Mouse (Mus musculus) CH12.LX (cell line): ENCODE data around the gene Plch2. TPM values are rescaled to one million over a fixed set of nuclear protein-coding genes. Genes with fewer than 3 reads are reported as not detected.

Experiments
- DNase-seq: peaks from one replicate; pipeline ENCODE4 v3.0.0-alpha.2; 2013; ENCODE audit errors: extremely low read depth
- H3K27ac ChIP-seq: 2 replicates; pipeline ENCODE4 v1.5.1; 2012; ENCODE audit warnings: low read depth, mild to moderate bottlenecking, control low read depth, moderate library complexity; ENCODE audit not compliant: insufficient read depth
- H3K27me3 ChIP-seq: replicated peaks from 2 replicates; pipeline ENCODE3; 2012; ENCODE audit warnings: inconsistent platforms
- H3K36me3 ChIP-seq, 2 experiments: replicated peaks in 1 of 2; 2 replicates each; pipeline versions ENCODE3 to v1.6.1; 2012; ENCODE audit warnings: inconsistent platforms in 1 of 2, low read length in 1 of 2, mild to moderate bottlenecking in 1 of 2, mixed read lengths in 1 of 2, moderate library complexity in 1 of 2; ENCODE audit not compliant: control insufficient read depth in 1 of 2, insufficient read depth in 1 of 2
- H3K4me1 ChIP-seq, 2 experiments: 2 replicates each; pipeline ENCODE4 v1.6.1; 2012; ENCODE audit warnings: inconsistent platforms in 1 of 2, moderate library complexity in 1 of 2; ENCODE audit not compliant: insufficient read depth in 2 of 2, control insufficient read depth in 1 of 2
- H3K4me2 ChIP-seq: 2 replicates; pipeline ENCODE4 v1.6.1; 2012; ENCODE audit warnings: low read depth, mild to moderate bottlenecking, control low read depth; ENCODE audit not compliant: poor library complexity, insufficient read depth, severe bottlenecking
- H3K4me3 ChIP-seq, 3 experiments: fragments of 150-350 bp in 1 of 3; sonication (generic) in 1 of 3; replicated peaks in 1 of 3; 2 replicates each; pipeline versions ENCODE3 to v1.5.1; 2011 to 2012; ENCODE audit warnings: low read depth in 2 of 3, low read length in 2 of 3, mild to moderate bottlenecking in 2 of 3, moderate library complexity in 2 of 3, control low read depth in 1 of 3, improper control_type of control experiment in 1 of 3, inconsistent platforms in 1 of 3, mixed read lengths in 1 of 3; ENCODE audit not compliant: poor library complexity in 1 of 3
- H3K79me2 ChIP-seq: replicated peaks from 2 replicates; pipeline ENCODE4 v1.6.1; 2012; ENCODE audit warnings: mild to moderate bottlenecking, moderate library complexity; ENCODE audit not compliant: control insufficient read depth, poor library complexity, insufficient read depth, severe bottlenecking; ENCODE audit errors: extremely low read depth
- H3K9ac ChIP-seq: 2 replicates; pipeline ENCODE4 v1.6.1; 2012; ENCODE audit warnings: low read depth, mild to moderate bottlenecking, control low read depth, moderate library complexity; ENCODE audit not compliant: insufficient read depth
- H3K9me3 ChIP-seq: replicated peaks from 2 replicates; pipeline ENCODE3; 2012; ENCODE audit warnings: low read length, inconsistent platforms, mixed read lengths
- BHLHE40 ChIP-seq: IDR thresholded peaks from 2 replicates; pipeline ENCODE4 v1.6.1; 2011; ENCODE audit warnings: mild to moderate bottlenecking, low read depth, low read length, improper control_type of control experiment
- CHD1 ChIP-seq: IDR thresholded peaks from 2 replicates; pipeline ENCODE4 v1.6.1; 2012; ENCODE audit warnings: low read depth, low read length, improper control_type of control experiment, inconsistent platforms
- CHD2 ChIP-seq: IDR thresholded peaks from 2 replicates; pipeline ENCODE4 v1.6.1; 2011; ENCODE audit warnings: low read length, improper control_type of control experiment
- CTCF ChIP-seq, 2 experiments: IDR thresholded peaks in 1 of 2; conservative IDR thresholded peaks in 1 of 2; 2 replicates each; pipeline ENCODE4 v1.5.1; 2011 to 2012; ENCODE audit warnings: low read depth in 2 of 2, low read length in 2 of 2, improper control_type of control experiment in 1 of 2, inconsistent platforms in 1 of 2, mild to moderate bottlenecking in 1 of 2, moderate library complexity in 1 of 2
- JUND ChIP-seq: conservative IDR thresholded peaks from 2 replicates; pipeline ENCODE4 v1.6.1; 2011; ENCODE audit warnings: low read depth, low read length, improper control_type of control experiment
- KAT2A ChIP-seq: IDR thresholded peaks from 2 replicates; pipeline ENCODE4 v1.6.1; 2012; ENCODE audit warnings: low read length, improper control_type of control experiment, inconsistent platforms; ENCODE audit not compliant: insufficient replicate concordance
- MAZ ChIP-seq: IDR thresholded peaks from 2 replicates; pipeline ENCODE4 v1.6.1; 2012; ENCODE audit warnings: low read depth, mild to moderate bottlenecking, inconsistent platforms, low read length, improper control_type of control experiment, moderate library complexity
- MEF2A ChIP-seq: IDR thresholded peaks from 2 replicates; pipeline ENCODE4 v1.6.1; 2014; ENCODE audit warnings: low read depth, mild to moderate bottlenecking, inconsistent platforms, low read length, improper control_type of control experiment, borderline replicate concordance
- MYC ChIP-seq: IDR thresholded peaks from 2 replicates; pipeline ENCODE4 v1.6.1; 2011; ENCODE audit warnings: low read depth, mild to moderate bottlenecking, improper control_type of control experiment, low read length
- NRF1 ChIP-seq: IDR thresholded peaks from 2 replicates; pipeline ENCODE4 v1.6.1; 2014; ENCODE audit warnings: low read depth, mild to moderate bottlenecking, inconsistent platforms, low read length, improper control_type of control experiment, moderate library complexity
- PAX5 ChIP-seq: IDR thresholded peaks from 2 replicates; pipeline ENCODE4 v1.6.1; 2012; ENCODE audit warnings: low read length, inconsistent platforms, mixed read lengths
- POLR2A ChIP-seq: IDR thresholded peaks from 2 replicates; pipeline ENCODE4 v1.6.1; 2011; ENCODE audit warnings: low read depth, mild to moderate bottlenecking, improper control_type of control experiment, low read length
- POLR2AphosphoS2 ChIP-seq: IDR thresholded peaks from 2 replicates; pipeline ENCODE4 v1.6.1; 2011; ENCODE audit warnings: low read depth, low read length, improper control_type of control experiment
- RAD21 ChIP-seq: IDR thresholded peaks from 2 replicates; pipeline ENCODE4 v1.6.1; 2011; ENCODE audit warnings: low read depth, mild to moderate bottlenecking, low read length, improper control_type of control experiment, moderate library complexity
- RCOR1 ChIP-seq: conservative IDR thresholded peaks from 2 replicates; pipeline ENCODE4 v1.6.1; 2012; ENCODE audit warnings: low read depth, mild to moderate bottlenecking, inconsistent platforms, low read length, improper control_type of control experiment
- SIN3A ChIP-seq: IDR thresholded peaks from 2 replicates; pipeline ENCODE4 v1.6.1; 2012; ENCODE audit warnings: low read length, improper control_type of control experiment, inconsistent platforms
- SMC3 ChIP-seq: IDR thresholded peaks from 2 replicates; pipeline ENCODE4 v1.6.1; 2011; ENCODE audit warnings: low read depth, low read length, improper control_type of control experiment
- TCF12 ChIP-seq: IDR thresholded peaks from 2 replicates; pipeline ENCODE4 v1.6.1; 2014; ENCODE audit warnings: low read depth, mild to moderate bottlenecking, inconsistent platforms, low read length, improper control_type of control experiment
- USF2 ChIP-seq: conservative IDR thresholded peaks from 2 replicates; pipeline ENCODE4 v1.6.1; 2011; ENCODE audit warnings: low read depth, low read length, improper control_type of control experiment
- ZC3H11A ChIP-seq: IDR thresholded peaks from 2 replicates; pipeline ENCODE4 v1.6.1; 2012; ENCODE audit warnings: low read depth, mild to moderate bottlenecking, inconsistent platforms, low read length, improper control_type of control experiment
- ZMIZ1 ChIP-seq: IDR thresholded peaks from 2 replicates; pipeline ENCODE4 v1.6.1; 2012; ENCODE audit warnings: low read depth, mild to moderate bottlenecking, inconsistent platforms, low read length, improper control_type of control experiment
- dilution Hi-C: fragments of 300-500 bp; cut with MboI; formaldehyde crosslinking; loops from 2 replicates; pipeline ENCODE4 v1.14.3; 2020; ENCODE audit warnings: low sequenced_read_pairs; ENCODE audit not compliant: extremely low pct_unique_long_range_greater_than_20kb, extremely low pct_ligation_motif_present
- in situ Hi-C: fragments of 300-500 bp; cut with MboI; formaldehyde crosslinking; loops from 3 replicates; pipeline ENCODE4 v1.14.3; 2019; ENCODE audit warnings: low sequenced_read_pairs, low pct_ligation_motif_present, low pct_unique_long_range_greater_than_20kb, mixed read lengths
- polyA plus RNA-seq: library from polyadenylated mRNA; unstranded; fragments of >175 nt; gene quantifications from 2 replicates; pipeline ENCODE4 v1.2.1, GENCODE M21; 2012; ENCODE audit warnings: low read depth; ENCODE audit not compliant: insufficient read length
- total RNA-seq, 2 experiments: library from RNA; depleted of rRNA; stranded (reverse); fragments of 300-350 nt in 1 of 2; fragments of >200 nt in 1 of 2; gene quantifications; 2 replicates each; pipeline ENCODE4 v1.2.3; 2012 to 2014

Gene Plch2
- total and polyA plus RNA-seq, 3 experiments: 0.04 to 0.47 (median 0.17) TPM

- peaks cover 12% of the 10 kb centered on the region for H3K79me2 ChIP-seq
- TF ChIP-seq TCF12 (no peak), CHD2 (no peak), ZMIZ1 (no peak), SIN3A (no peak), MAZ (no peak), MEF2A (no peak), JUND (no peak), ZC3H11A (no peak), POLR2AphosphoS2 (no peak), USF2 (no peak), CHD1 (no peak), BHLHE40 (no peak), MYC (no peak), NRF1 (no peak), POLR2A (no peak), RCOR1 (no peak), SMC3 (no peak), CTCF (conservative IDR thresholded peaks at IDR 0.05 in 1 of 2, IDR thresholded peaks at IDR 0.05 in 1 of 2; ENCODE audit: low read depth in 2 of 2, low read length in 2 of 2) (no peak), PAX5 (no peak), KAT2A (no peak)
- H3K4me1 ChIP-seq: peaks cover 0 to 3% of the 10 kb centered on the region in 2 experiments; a peak in 2 of 4 replicates
- no peaks in the 10 kb centered on the region for H3K9me3 ChIP-seq
- no peak overlapping the region for H3K4me2 ChIP-seq
- H3K27me3 ChIP-seq: no peaks in the 10 kb centered on the region
- peaks cover 89 to 98% of the 10 kb centered on the region in 2 experiments for H3K36me3 ChIP-seq
- in situ Hi-C loops: loop anchor here (25.0 kb wide), 1 partner anchor 265 kb away; the partner anchor contains the start of gene Faap20
- dilution Hi-C loops: no loop called here
- H3K4me3 ChIP-seq: no peak overlapping the region
- H3K27ac ChIP-seq: no peak overlapping the region
- DNase-seq: no peak
- no peak overlapping the region for H3K9ac ChIP-seq
Measured at GRCm38 (mm10) chr4:154972546-154972945, 84.0 kb downstream of the Plch2 start.

- H3K36me3 ChIP-seq: peaks cover 37 to 64% of the 10 kb centered on the region in 2 experiments
- no peak overlapping the region for H3K27ac ChIP-seq
- dilution Hi-C loops: no loop called here
Measured at GRCm38 (mm10) chr4:154967173-154967572, 89.4 kb downstream of the Plch2 start.

More at GRCm38 (mm10) chr4:154967173-154967572, 89.4 kb downstream of the Plch2 start:
- H3K4me3 ChIP-seq: no peak overlapping the region
- H3K79me2 ChIP-seq: peaks cover 46% of the 10 kb centered on the region
- H3K4me1 ChIP-seq: peaks cover 17 to 39% of the 10 kb centered on the region in 2 experiments
- no peak overlapping the region for H3K4me2 ChIP-seq
- DNase-seq: peak; percentile 41
- H3K9ac ChIP-seq: no peak overlapping the region
- in situ Hi-C loops: loop anchor here (25.0 kb wide), 1 partner anchor 270 kb away; the partner anchor contains the start of gene Faap20
- TF ChIP-seq SMC3 (peak; percentile 61), RCOR1 (no peak), MEF2A (no peak), CTCF (conservative IDR thresholded peaks at IDR 0.05 in 1 of 2, IDR thresholded peaks at IDR 0.05 in 1 of 2; ENCODE audit: low read depth in 2 of 2, low read length in 2 of 2) (peak; percentile 17 to 64; a peak in 3 of 4 replicates), KAT2A (no peak), RAD21 (peak; percentile 46)
- no peaks in the 10 kb centered on the region for H3K9me3 ChIP-seq
- H3K27me3 ChIP-seq: peaks cover 11% of the 10 kb centered on the region
